8 mouse cellular contexts compared by ENCODE assay signal in the genomic region with DNA sequence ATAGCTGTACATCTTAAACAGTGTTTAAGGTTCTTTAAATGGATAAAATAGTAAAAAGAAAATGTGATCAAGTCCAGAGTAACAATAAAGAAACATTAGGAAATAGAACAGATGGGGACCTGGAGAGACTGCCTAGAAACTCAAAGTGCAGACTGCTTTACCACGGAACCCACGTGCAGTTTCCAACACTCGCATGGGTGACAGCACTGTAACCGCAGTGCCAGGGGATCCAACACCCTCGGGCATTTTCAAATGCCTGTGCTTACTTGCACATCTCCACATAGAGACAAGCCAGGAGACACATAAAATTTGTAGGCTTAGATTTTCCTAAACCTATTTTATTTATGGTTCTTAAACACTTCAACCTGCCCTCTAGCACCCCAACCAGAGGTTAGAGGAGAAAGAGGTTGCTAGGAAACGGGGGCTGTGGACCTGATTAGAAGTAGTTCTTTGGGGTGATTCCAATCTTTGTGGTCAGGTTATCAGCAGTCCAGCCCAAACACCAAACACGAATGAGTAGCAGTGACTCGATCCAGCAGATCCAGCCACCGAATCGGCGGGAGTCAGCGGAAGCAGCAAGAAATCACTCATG. TPM values are rescaled to one million over a fixed set of nuclear protein-coding genes. Genes with fewer than 3 reads are reported as not detected.
DNase-seq lines count a peak whose midpoint lies in the region; ATAC-seq lines count a peak whose summit lies in the region.

No protein-coding gene starts in this region.

- peak overlapping the region; percentile 58 for H3K4me2 ChIP-seq in lung, embryonic 15.5 days
- H3K4me2 ChIP-seq in embryonic facial prominence, embryonic 14.5 days (ENCODE audit: low read depth, low read length) = peak overlapping the region; percentile 56
- H3K4me2 ChIP-seq in limb, embryonic 12.5 days = peak overlapping the region; percentile 56
- peak overlapping the region; percentile 56 for H3K4me2 ChIP-seq in stomach, embryonic 15.5 days

- DNase-seq in lung, adult 18-20 months = no peak
- DNase-seq in embryonic facial prominence, embryonic 14.5 days (ENCODE audit: low spot score) = no peak
- DNase-seq in left cerebral cortex, postnatal 36 days (ENCODE audit: low spot score in 2 of 2) = no peak
- DNase-seq in urinary bladder, postnatal 14 days (ENCODE audit: low spot score) = no peak

- no peaks in the 10 kb centered on the region for H3K36me3 ChIP-seq in lung, embryonic 15.5 days
- no peaks in the 10 kb centered on the region for H3K36me3 ChIP-seq in embryonic facial prominence, embryonic 14.5 days (ENCODE audit: control insufficient read depth, insufficient read depth, low read length)
- no peaks in the 10 kb centered on the region for H3K36me3 ChIP-seq in limb, embryonic 12.5 days
- no peaks in the 10 kb centered on the region for H3K36me3 ChIP-seq in stomach, embryonic 15.5 days

- peak overlapping the region; percentile 32 for H3K4me3 ChIP-seq in lung, embryonic 15.5 days
- peak overlapping the region; percentile 28 for H3K4me3 ChIP-seq in embryonic facial prominence, embryonic 14.5 days (ENCODE audit: low read depth, low read length)
- H3K4me3 ChIP-seq in limb, embryonic 12.5 days (replicated peaks) = peak overlapping the region; percentile 36
- H3K4me3 ChIP-seq in stomach, embryonic 15.5 days (replicated peaks) = peak overlapping the region; percentile 33

- 0 out of 2 replicates have a peak, but pooled peaks cover 3% of the 10 kb centered on the region for H3K4me1 ChIP-seq in lung, embryonic 15.5 days
- no peaks in the 10 kb centered on the region for H3K4me1 ChIP-seq in embryonic facial prominence, embryonic 14.5 days (ENCODE audit: control insufficient read depth, insufficient read depth, low read length)
- H3K4me1 ChIP-seq in limb, embryonic 12.5 days (replicated peaks) = no peaks in the 10 kb centered on the region
- no peaks in the 10 kb centered on the region for H3K4me1 ChIP-seq in stomach, embryonic 15.5 days

- H3K9ac ChIP-seq in lung, embryonic 15.5 days = peak overlapping the region; percentile 51; the same call in 1 of the 2 replicates
- peak overlapping the region; percentile 62 for H3K9ac ChIP-seq in embryonic facial prominence, embryonic 14.5 days (ENCODE audit: low read depth, low read length)
- H3K9ac ChIP-seq in limb, embryonic 12.5 days (replicated peaks) = peak overlapping the region; percentile 47
- no peak overlapping the region for H3K9ac ChIP-seq in stomach, embryonic 15.5 days

- WGBS in lung, embryonic 15.5 days = 35% methylated on average over 12 of the region's 12 CpGs
- 42% methylated on average over 12 of the region's 12 CpGs for WGBS in embryonic facial prominence, embryonic 14.5 days
- WGBS in limb, embryonic 12.5 days = 41% methylated on average over 12 of the region's 12 CpGs
- WGBS in stomach, embryonic 15.5 days = 33% methylated on average over 12 of the region's 12 CpGs

- intact Hi-C loops in left cerebral cortex, postnatal 36 days (cut with DNase I) = no loop called here

- H3K27ac ChIP-seq in lung, embryonic 15.5 days = peak overlapping the region; percentile 37
- H3K27ac ChIP-seq in embryonic facial prominence, embryonic 14.5 days (replicated peaks; ENCODE audit: low read depth, low read length) = no peak overlapping the region; the same call in 1 of the 2 replicates
- 0 out of 2 replicates have a peak overlapping the region, but pooled peaks have one; percentile 60 for H3K27ac ChIP-seq in limb, embryonic 12.5 days
- H3K27ac ChIP-seq in stomach, embryonic 15.5 days = no peak overlapping the region

- no peaks in the 10 kb centered on the region for H3K9me3 ChIP-seq in lung, embryonic 15.5 days
- H3K9me3 ChIP-seq in embryonic facial prominence, embryonic 14.5 days (ENCODE audit: control insufficient read depth, low read length) = no peaks in the 10 kb centered on the region
- H3K9me3 ChIP-seq in limb, embryonic 12.5 days = no peaks in the 10 kb centered on the region
- no peaks in the 10 kb centered on the region for H3K9me3 ChIP-seq in stomach, embryonic 15.5 days

- H3K27me3 ChIP-seq in lung, embryonic 15.5 days = no peaks in the 10 kb centered on the region
- H3K27me3 ChIP-seq in embryonic facial prominence, embryonic 14.5 days (replicated peaks; ENCODE audit: control insufficient read depth, insufficient read depth, low read length) = no peaks in the 10 kb centered on the region
- H3K27me3 ChIP-seq in limb, embryonic 12.5 days = no peaks in the 10 kb centered on the region
- H3K27me3 ChIP-seq in stomach, embryonic 15.5 days (replicated peaks) = no peaks in the 10 kb centered on the region

- 0 out of 2 replicates have a peak, but pooled peaks have one; percentile 23 for ATAC-seq in lung, embryonic 15.5 days (ENCODE audit: borderline replicate concordance, extremely low read depth, low FRiP score, low TSS enrichment)
- ATAC-seq in embryonic facial prominence, embryonic 14.5 days (ENCODE audit: low read depth) = no peak; the same call in 1 of the 2 replicates
- no peak for ATAC-seq in limb, embryonic 12.5 days (ENCODE audit: insufficient number of reproducible peaks, insufficient read depth, low FRiP score, low TSS enrichment, low read depth)
- peak; percentile 35; the same call in 1 of the 2 replicates for ATAC-seq in stomach, embryonic 15.5 days (ENCODE audit: insufficient read depth, low FRiP score, low read depth)
- ATAC-seq in megakaryocyte-erythroid progenitor cell, adult 5-6 weeks (replicated peaks; ENCODE audit: low FRiP score, low TSS enrichment, poor library complexity, severe bottlenecking) = no peak

RNA-seq across cellular contexts. Expression of gene Dyrk1b, which starts 29.2 kb away (rescaled TPM):
- 12.7 and 13.9 TPM in 2 replicates for polyA plus RNA-seq in lung, embryonic 15.5 days (2015; fragmentation: Nextera tagmentation; extraction: Ambion mirVana)
- polyA plus RNA-seq in embryonic facial prominence, embryonic 14.5 days (2014; fragmentation: Nextera tagmentation; extraction: Ambion mirVana) = 12.2 and 13.5 TPM in 2 replicates
- polyA plus RNA-seq in limb, embryonic 12.5 days (2016; fragmentation: Nextera tagmentation; extraction: Ambion mirVana) = 17.6 and 20.5 TPM in 2 replicates
- 8.1 and 9.3 TPM in 2 replicates for polyA plus RNA-seq in stomach, embryonic 15.5 days (2015; fragmentation: Nextera tagmentation; extraction: Ambion mirVana)
- 10 to 100 TPM; 46.7 to 54.8 TPM for total RNA-seq in left cerebral cortex, postnatal 36 days (2021)
- total RNA-seq in megakaryocyte-erythroid progenitor cell, adult 5-6 weeks (2014; fragmentation: Nextera tagmentation) = 8.4 and 8.7 TPM in 2 replicates
- 2.6 and 3.1 TPM in 2 replicates for total RNA-seq in megakaryocyte-erythroid progenitor cell, adult 5-6 weeks (2017)

RNA-seq across cellular contexts. Expression of gene Fbl, which starts 39.0 kb away (rescaled TPM):
- 119 and 127 TPM in 2 replicates for polyA plus RNA-seq in lung, embryonic 15.5 days (2015; fragmentation: Nextera tagmentation; extraction: Ambion mirVana)
- polyA plus RNA-seq in embryonic facial prominence, embryonic 14.5 days (2014; fragmentation: Nextera tagmentation; extraction: Ambion mirVana) = 42.4 and 46.5 TPM in 2 replicates
- 159 and 169 TPM in 2 replicates for polyA plus RNA-seq in limb, embryonic 12.5 days (2016; fragmentation: Nextera tagmentation; extraction: Ambion mirVana)
- 108 and 135 TPM in 2 replicates for polyA plus RNA-seq in stomach, embryonic 15.5 days (2015; fragmentation: Nextera tagmentation; extraction: Ambion mirVana)
- 10 to 100 TPM; 50.3 to 54.8 TPM for total RNA-seq in left cerebral cortex, postnatal 36 days (2021)
- 328 and 406 TPM in 2 replicates for total RNA-seq in megakaryocyte-erythroid progenitor cell, adult 5-6 weeks (2014; fragmentation: Nextera tagmentation)
- 265 and 312 TPM in 2 replicates for total RNA-seq in megakaryocyte-erythroid progenitor cell, adult 5-6 weeks (2017)

RNA-seq across cellular contexts. Expression of gene Eid2, which starts 59.2 kb away (rescaled TPM):
- polyA plus RNA-seq in lung, embryonic 15.5 days (2015; fragmentation: Nextera tagmentation; extraction: Ambion mirVana) = 6.6 and 9.0 TPM in 2 replicates
- polyA plus RNA-seq in embryonic facial prominence, embryonic 14.5 days (2014; fragmentation: Nextera tagmentation; extraction: Ambion mirVana) = 4.9 and 6.3 TPM in 2 replicates
- polyA plus RNA-seq in limb, embryonic 12.5 days (2016; fragmentation: Nextera tagmentation; extraction: Ambion mirVana) = 5.4 and 18.9 TPM in 2 replicates
- polyA plus RNA-seq in stomach, embryonic 15.5 days (2015; fragmentation: Nextera tagmentation; extraction: Ambion mirVana) = 8.2 and 8.6 TPM in 2 replicates
- total RNA-seq in left cerebral cortex, postnatal 36 days (2021) = 10 to 100 TPM; 59.9 to 66.6 TPM
- total RNA-seq in megakaryocyte-erythroid progenitor cell, adult 5-6 weeks (2014; fragmentation: Nextera tagmentation) = 2.2 and 4.2 TPM in 2 replicates
- total RNA-seq in megakaryocyte-erythroid progenitor cell, adult 5-6 weeks (2017) = 2.0 and 2.9 TPM in 2 replicates

Comparison
In these comparisons a context has a peak if more than half of its experiments do, and no peak if none do; other contexts are left out.
1. ATAC-seq: peak in lung, embryonic 15.5 days (single experiment) and stomach, embryonic 15.5 days (single experiment); none in embryonic facial prominence, embryonic 14.5 days (single experiment), limb, embryonic 12.5 days (single experiment) and megakaryocyte-erythroid progenitor cell, adult 5-6 weeks (single experiment).
2. H3K27ac ChIP-seq: peak in lung, embryonic 15.5 days (single experiment) and limb, embryonic 12.5 days (single experiment); none in embryonic facial prominence, embryonic 14.5 days (single experiment) and stomach, embryonic 15.5 days (single experiment).
3. Peak in every context shown above with its lines, with median percentiles within 50 percentile points of each other: H3K4me2 ChIP-seq and H3K4me3 ChIP-seq.